Mouse (Mus musculus): ENCODE measurements around the gene Bdh1.

GRCm38 (mm10) chr16:31499681-31500310 lies 77.7 kb downstream of the Bdh1 start:
- TF ChIP-seq USF1 (IDR thresholded peaks at IDR 0.05; ENCODE audit: low read depth) (no peak), CEBPB (IDR thresholded peaks at IDR 0.05; ENCODE audit: low read depth) (no peak), CTCF (IDR thresholded peaks at IDR 0.05; ENCODE audit: control insufficient read depth, insufficient read depth, insufficient read length) (no peak), MAX (IDR thresholded peaks at IDR 0.05) (no peak), MYOG (IDR thresholded peaks at IDR 0.05; ENCODE audit: control insufficient read depth, extremely low read depth, insufficient read length) (no peak), MYOD1 (IDR thresholded peaks at IDR 0.05; ENCODE audit: control insufficient read depth, insufficient read length, low read depth) (no peak)

Data from C2C12 (cell line).